Mouse (Mus musculus) CH12.LX (cell line): ENCODE measurements around the gene 2300002M23Rik.

Experiments used
- EP300 ChIP-seq: IDR thresholded peaks from 2 replicates; pipeline ENCODE4 v1.6.1; 2011; ENCODE audit warnings: low read length, improper control_type of control experiment
- ETS1 ChIP-seq: conservative IDR thresholded peaks from 2 replicates; pipeline ENCODE4 v1.6.1; 2012; ENCODE audit warnings: low read depth, mild to moderate bottlenecking, inconsistent platforms, low read length, improper control_type of control experiment, moderate library complexity
- POLR2AphosphoS2 ChIP-seq: IDR thresholded peaks from 2 replicates; pipeline ENCODE4 v1.6.1; 2011; ENCODE audit warnings: low read depth, low read length, improper control_type of control experiment
- RAD21 ChIP-seq: IDR thresholded peaks from 2 replicates; pipeline ENCODE4 v1.6.1; 2011; ENCODE audit warnings: low read depth, mild to moderate bottlenecking, low read length, improper control_type of control experiment, moderate library complexity
- ZKSCAN1 ChIP-seq: IDR thresholded peaks from 2 replicates; pipeline ENCODE4 v1.6.1; 2012; ENCODE audit warnings: low read depth, inconsistent platforms, low read length, improper control_type of control experiment, borderline replicate concordance

GRCm38 (mm10) chr17:35556186-35556765 is 11.0 kb upstream of the 2300002M23Rik start:
- no peak for TF ChIP-seq POLR2AphosphoS2
- no peak for TF ChIP-seq RAD21
- no peak for TF ChIP-seq ETS1
- no peak for TF ChIP-seq EP300
- no peak for TF ChIP-seq ZKSCAN1
